Mouse (Mus musculus): ENCODE data around the gene Ranbp9. TPM values are rescaled to one million over a fixed set of nuclear protein-coding genes. Genes with fewer than 3 reads are reported as not detected.

The Ranbp9 gene
- polyA plus RNA-seq, 1 experiment from 2014 or later: 11.9 TPM

- Histone ChIP-seq H3K4me1 (ENCODE audit: insufficient read depth) (no peaks in the 10 kb centered on the region), H3K9me3 (ENCODE audit: low read depth, low read length) (no peaks in the 10 kb centered on the region; the same call in 1 of the 2 replicates), H3K9ac (no peak overlapping the region), H3K27ac (ENCODE audit: low read depth) (no peak overlapping the region), H3K36me3 (ENCODE audit: insufficient read depth) (no peaks in the 10 kb centered on the region), H3K4me3 (ENCODE audit: low read depth, low read length) (no peak overlapping the region), H3K4me2 (no peak overlapping the region), H3K27me3 (ENCODE audit: insufficient read depth, low read length) (no peaks in the 10 kb centered on the region)
- 85% methylated on average over 1 of the region's 1 CpGs for WGBS
- no peak for DNase-seq
- no peak for TF ChIP-seq CTCF (IDR thresholded peaks at IDR 0.05; ENCODE audit: low read depth)
- ATAC-seq (ENCODE audit: insufficient read depth): no peak
These were observed 11.5 kb downstream of the Ranbp9 start for GRCm38 (mm10) chr13:43469607-43470006.

DNA sequence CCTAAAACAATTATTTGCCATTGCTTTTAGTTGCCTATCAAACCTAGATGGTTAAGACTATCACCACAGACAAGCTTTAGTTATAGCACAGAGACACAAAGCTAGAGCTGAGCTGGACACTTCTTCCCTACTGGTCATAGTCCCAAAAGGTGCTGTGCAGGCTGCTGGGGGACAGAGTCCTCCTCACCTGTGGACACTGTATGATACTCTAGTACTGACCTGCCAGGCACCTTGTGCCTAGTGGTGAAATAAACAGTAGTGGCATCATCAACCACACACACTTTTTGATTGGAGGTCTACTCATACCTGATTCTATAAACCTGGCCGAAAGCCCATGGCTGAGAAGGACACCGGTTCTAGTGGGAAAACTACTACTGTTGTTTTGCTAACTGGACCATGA is 16.5 kb downstream of the Ranbp9 start:
- Histone ChIP-seq H3K27me3 (ENCODE audit: insufficient read depth, low read length) (no peaks in the 10 kb centered on the region), H3K9ac (no peak overlapping the region), H3K4me3 (ENCODE audit: low read depth, low read length) (no peak overlapping the region), H3K27ac (ENCODE audit: low read depth) (no peak overlapping the region), H3K4me2 (no peak overlapping the region), H3K36me3 (ENCODE audit: insufficient read depth) (0 out of 2 replicates have a peak, but pooled peaks cover 8% of the 10 kb centered on the region), H3K4me1 (ENCODE audit: insufficient read depth) (no peaks in the 10 kb centered on the region), H3K9me3 (ENCODE audit: low read depth, low read length) (no peaks in the 10 kb centered on the region; the same call in 1 of the 2 replicates)
- ATAC-seq (ENCODE audit: insufficient read depth): no peak
- 96% methylated on average over 2 of the region's 2 CpGs for WGBS
- no peak for TF ChIP-seq CTCF (IDR thresholded peaks at IDR 0.05; ENCODE audit: low read depth)
- DNase-seq: no peak

- TF ChIP-seq CTCF (IDR thresholded peaks at IDR 0.05; ENCODE audit: low read depth): peak; percentile 21; the same call in 1 of the 2 replicates
- 48% methylated on average over 1 of the region's 1 CpGs for WGBS
- Histone ChIP-seq H3K4me2 (no peak overlapping the region), H3K27me3 (ENCODE audit: insufficient read depth, low read length) (no peaks in the 10 kb centered on the region), H3K4me3 (ENCODE audit: low read depth, low read length) (no peak overlapping the region), H3K27ac (ENCODE audit: low read depth) (no peak overlapping the region), H3K36me3 (ENCODE audit: insufficient read depth) (0 out of 2 replicates have a peak, but pooled peaks cover 13% of the 10 kb centered on the region), H3K9ac (no peak overlapping the region), H3K9me3 (ENCODE audit: low read depth, low read length) (no peaks in the 10 kb centered on the region), H3K4me1 (ENCODE audit: insufficient read depth) (0 out of 2 replicates have a peak, but pooled peaks cover 9% of the 10 kb centered on the region)
- ATAC-seq (ENCODE audit: insufficient read depth): no peak
- DNase-seq: no peak
These were observed 23.9 kb downstream of the Ranbp9 start for GRCm38 (mm10) chr13:43457161-43457560.

GRCm38 (mm10) chr13:43454431-43454830 is 26.7 kb downstream of the Ranbp9 start:
- ATAC-seq (ENCODE audit: insufficient read depth): no peak

GRCm38 (mm10) chr13:43452843-43453605 is 28.1 kb downstream of the Ranbp9 start:
- H3K4me3 ChIP-seq (ENCODE audit: low read depth, low read length): no peak overlapping the region
- TF ChIP-seq CTCF (IDR thresholded peaks at IDR 0.05; ENCODE audit: low read depth): no peak
- ATAC-seq (ENCODE audit: insufficient read depth) (no peak), DNase-seq (no peak)
- peak overlapping the region; percentile 7; the same call in 1 of the 2 replicates for H3K4me2 ChIP-seq
- peak overlapping the region; percentile 36; the same call in 1 of the 2 replicates for H3K27ac ChIP-seq (ENCODE audit: low read depth)
- H3K4me1 ChIP-seq (ENCODE audit: insufficient read depth): 0 out of 2 replicates have a peak, but pooled peaks cover 9% of the 10 kb centered on the region
- H3K27me3 ChIP-seq (ENCODE audit: insufficient read depth, low read length): no peaks in the 10 kb centered on the region
- no peak overlapping the region for H3K9ac ChIP-seq
- 0 out of 2 replicates have a peak, but pooled peaks cover 4% of the 10 kb centered on the region for H3K36me3 ChIP-seq (ENCODE audit: insufficient read depth)
- H3K9me3 ChIP-seq (ENCODE audit: low read depth, low read length): no peaks in the 10 kb centered on the region
- 48% methylated on average over 7 of the region's 7 CpGs for WGBS

More at GRCm38 (mm10) chr13:43454431-43454830, 26.7 kb downstream of the Ranbp9 start:
- DNase-seq: no peak
- Histone ChIP-seq H3K9me3 (ENCODE audit: low read depth, low read length) (no peaks in the 10 kb centered on the region), H3K27me3 (ENCODE audit: insufficient read depth, low read length) (no peaks in the 10 kb centered on the region), H3K4me1 (ENCODE audit: insufficient read depth) (0 out of 2 replicates have a peak, but pooled peaks cover 9% of the 10 kb centered on the region), H3K4me2 (no peak overlapping the region), H3K9ac (no peak overlapping the region), H3K4me3 (ENCODE audit: low read depth, low read length) (no peak overlapping the region), H3K27ac (ENCODE audit: low read depth) (no peak overlapping the region), H3K36me3 (ENCODE audit: insufficient read depth) (0 out of 2 replicates have a peak, but pooled peaks cover 4% of the 10 kb centered on the region)
- 76% methylated on average over 7 of the region's 7 CpGs for WGBS
- no peak for TF ChIP-seq CTCF (IDR thresholded peaks at IDR 0.05; ENCODE audit: low read depth)

- Histone ChIP-seq H3K4me1 (ENCODE audit: insufficient read depth) (0 out of 2 replicates have a peak, but pooled peaks cover 9% of the 10 kb centered on the region), H3K9me3 (ENCODE audit: low read depth, low read length) (no peaks in the 10 kb centered on the region), H3K36me3 (ENCODE audit: insufficient read depth) (0 out of 2 replicates have a peak, but pooled peaks cover 4% of the 10 kb centered on the region), H3K9ac (no peak overlapping the region), H3K4me2 (no peak overlapping the region), H3K27ac (ENCODE audit: low read depth) (no peak overlapping the region), H3K27me3 (ENCODE audit: insufficient read depth, low read length) (no peaks in the 10 kb centered on the region), H3K4me3 (ENCODE audit: low read depth, low read length) (no peak overlapping the region)
- ATAC-seq (ENCODE audit: insufficient read depth): no peak
- TF ChIP-seq CTCF (IDR thresholded peaks at IDR 0.05; ENCODE audit: low read depth): no peak
- 77% methylated on average over 2 of the region's 2 CpGs for WGBS
- DNase-seq: no peak
These were observed 28.9 kb downstream of the Ranbp9 start for GRCm38 (mm10) chr13:43452177-43452576.

DNA sequence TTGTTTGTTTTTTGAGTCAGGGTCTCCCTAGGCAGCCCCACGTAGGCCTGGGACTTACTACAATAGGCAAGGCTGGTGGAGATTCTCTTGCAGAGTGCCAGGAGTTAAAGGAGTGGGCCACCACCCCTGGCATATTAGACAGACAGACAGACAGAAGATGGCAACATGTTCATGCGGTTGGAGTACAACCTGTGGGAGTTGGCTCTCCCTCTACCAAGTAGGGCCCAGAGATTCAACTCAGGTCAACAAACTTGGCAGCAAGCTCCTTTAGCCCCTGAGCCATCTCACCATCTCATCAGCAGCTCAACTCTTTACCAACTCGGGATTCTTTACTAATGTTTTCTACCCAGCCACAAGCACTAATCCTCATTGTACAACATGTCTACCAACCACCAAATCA is 30.4 kb downstream of the Ranbp9 start:
- Histone ChIP-seq H3K4me2 (no peak overlapping the region), H3K4me1 (ENCODE audit: insufficient read depth) (0 out of 2 replicates have a peak, but pooled peaks cover 9% of the 10 kb centered on the region), H3K27ac (ENCODE audit: low read depth) (no peak overlapping the region), H3K9me3 (ENCODE audit: low read depth, low read length) (no peaks in the 10 kb centered on the region), H3K36me3 (ENCODE audit: insufficient read depth) (0 out of 2 replicates have a peak, but pooled peaks cover 3% of the 10 kb centered on the region), H3K9ac (no peak overlapping the region), H3K27me3 (ENCODE audit: insufficient read depth, low read length) (no peaks in the 10 kb centered on the region), H3K4me3 (ENCODE audit: low read depth, low read length) (no peak overlapping the region)
- TF ChIP-seq CTCF (IDR thresholded peaks at IDR 0.05; ENCODE audit: low read depth): no peak
- 75% methylated on average over 3 of the region's 3 CpGs for WGBS
- ATAC-seq (ENCODE audit: insufficient read depth): no peak
- DNase-seq: no peak

Data from lung, embryonic 14.5 days (tissue).